Mouse (Mus musculus): ENCODE data around the gene M1ap. TPM values are rescaled to one million over a fixed set of nuclear protein-coding genes. Genes with fewer than 3 reads are reported as not detected.
A peak's percentile ranks its signal among the peaks of the same experiment; 100 is the strongest.

The M1ap gene
- total and polyA plus RNA-seq, 3 experiments = 6.2 to 6.3 TPM; not detected in 1

- Histone ChIP-seq H3K79me2 (ENCODE audit: control insufficient read depth, insufficient read depth, low read length, poor library complexity) (no peaks in the 10 kb centered on the region), H3K9me3 (replicated peaks; ENCODE audit: insufficient read depth, low read length) (no peaks in the 10 kb centered on the region), H3K27ac (ENCODE audit: control insufficient read depth, low read depth, low read length) (peak overlapping the region; percentile 53), H3K36me3 (ENCODE audit: control insufficient read depth in 1 of 2, insufficient read depth in 2 of 2, low read length in 2 of 2) (peaks cover 0 to 31% of the 10 kb centered on the region in 2 experiments; a peak in 2 of 4 replicates), H3K9ac (ENCODE audit: control insufficient read depth, low read depth, low read length, poor library complexity, severe bottlenecking) (peak overlapping the region; percentile 32), H3K4me3 (ENCODE audit: control insufficient read depth in 1 of 2, insufficient read depth in 1 of 2, low read depth in 2 of 2, low read length in 2 of 2) (peak overlapping the region in 1 of 2 experiments; percentile 41; a peak in 2 of 4 replicates), H3K4me1 (ENCODE audit: control insufficient read depth in 1 of 2, insufficient read depth in 2 of 2, low read length in 2 of 2) (peaks cover 14 to 45% of the 10 kb centered on the region in 2 experiments), H3K27me3 (ENCODE audit: control insufficient read depth in 1 of 2, insufficient read depth in 2 of 2, low read length in 2 of 2) (no peaks in the 10 kb centered on the region)
- DNase-seq (ENCODE audit: low read depth, low spot score) = peak; percentile 91
- no peak for TF ChIP-seq CHD1 (IDR thresholded peaks at IDR 0.05; ENCODE audit: low read depth, low read length)
- peak; percentile 19; the same call in 1 of the 2 replicates for TF ChIP-seq RCOR1 (IDR thresholded peaks at IDR 0.05; ENCODE audit: low read depth, low read length)
- 0 out of 4 replicates have a peak, but pooled peaks have one; percentile 8 to 18 for TF ChIP-seq EP300 (IDR thresholded peaks at IDR 0.05; ENCODE audit: low read depth in 1 of 2, low read length in 2 of 2)
- TF ChIP-seq NRF1 (IDR thresholded peaks at IDR 0.05; ENCODE audit: insufficient read depth, low read depth, low read length, poor library complexity, severe bottlenecking) = no peak
- TF ChIP-seq ETS1 (IDR thresholded peaks at IDR 0.05; ENCODE audit: low read depth, low read length) = peak; percentile 72
- TF ChIP-seq MXI1 (IDR thresholded peaks at IDR 0.05; ENCODE audit: low read depth, low read length) = peak; percentile 86
- peak; percentile 69 for TF ChIP-seq SIN3A (IDR thresholded peaks at IDR 0.05; ENCODE audit: low read length)
- TF ChIP-seq MAX (IDR thresholded peaks at IDR 0.05; ENCODE audit: low read length) = peak; percentile 78
- peak; percentile 82; the same call in 1 of the 2 replicates for TF ChIP-seq MYC (IDR thresholded peaks at IDR 0.05; ENCODE audit: low read depth, low read length)
These were observed 38.7 kb upstream of the M1ap start for GRCm38 (mm10) chr6:82908034-82908433.

DNA sequence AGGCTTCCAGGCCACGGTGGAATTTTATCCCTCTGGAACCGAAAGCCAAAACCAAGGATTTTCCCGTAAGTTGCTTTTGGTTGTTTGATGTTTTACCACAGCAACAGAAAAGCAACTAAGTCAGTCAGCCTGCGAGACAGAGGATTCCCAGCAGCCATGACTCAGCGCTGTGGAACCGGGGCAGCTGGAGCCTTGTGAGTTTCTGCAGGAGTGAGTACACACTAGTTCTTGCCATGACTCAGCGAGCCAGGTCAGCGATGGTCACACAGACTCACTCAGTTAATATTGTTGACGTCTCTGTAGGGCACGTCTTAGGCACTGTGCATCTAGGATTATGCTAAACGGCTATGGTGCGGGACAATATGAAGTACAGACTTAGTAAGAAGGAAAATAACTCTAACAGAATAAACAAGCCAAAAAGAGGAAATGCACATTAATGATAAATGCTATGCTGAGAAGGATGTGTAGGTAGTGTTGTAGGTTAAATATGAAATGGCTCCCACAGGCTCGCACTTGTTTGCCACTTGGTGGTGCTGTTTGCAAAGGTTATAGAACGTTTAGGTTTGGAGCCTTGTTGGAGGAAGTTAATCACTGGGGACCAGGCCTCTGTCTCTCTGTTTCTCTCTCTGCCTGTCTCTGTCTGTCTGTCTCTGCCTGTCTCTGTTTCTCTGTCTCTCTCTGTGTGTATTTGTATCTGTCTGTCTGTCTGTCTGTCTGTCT is 37.4 kb upstream of the M1ap start:
- DNase-seq (ENCODE audit: low read depth, low spot score) = peak; percentile 95
- no peaks in the 10 kb centered on the region for H3K27me3 ChIP-seq (ENCODE audit: control insufficient read depth in 1 of 2, insufficient read depth in 2 of 2, low read length in 2 of 2)
- TF ChIP-seq TBP (IDR thresholded peaks at IDR 0.05; ENCODE audit: low read depth, low read length) (peak; percentile 63; the same call in 1 of the 2 replicates), POLR2A (IDR thresholded peaks at IDR 0.05; ENCODE audit: control insufficient read depth in 1 of 2, insufficient read depth in 1 of 2, low read depth in 1 of 2, low read length in 2 of 2, poor library complexity in 1 of 2) (no peak; a peak in 1 of 4 replicates), MXI1 (IDR thresholded peaks at IDR 0.05; ENCODE audit: low read depth, low read length) (peak; percentile 62), NELFE (IDR thresholded peaks at IDR 0.05; ENCODE audit: low read depth, low read length) (0 out of 2 replicates have a peak, but pooled peaks have one; percentile 37), TAL1 (IDR thresholded peaks at IDR 0.05; ENCODE audit: low read length) (no peak; the same call in 1 of the 2 replicates), JUND (IDR thresholded peaks at IDR 0.05; ENCODE audit: low read depth, low read length) (no peak), ELF1 (IDR thresholded peaks at IDR 0.05; ENCODE audit: low read depth, low read length) (0 out of 2 replicates have a peak, but pooled peaks have one; percentile 28), GATA1 (IDR thresholded peaks at IDR 0.05; ENCODE audit: low read depth, low read length) (peak; percentile 52), TCF12 (IDR thresholded peaks at IDR 0.05; ENCODE audit: low read depth, low read length) (peak; percentile 13; the same call in 1 of the 2 replicates), USF1 (IDR thresholded peaks at IDR 0.05; ENCODE audit: low read depth, low read length) (no peak), ZKSCAN1 (IDR thresholded peaks at IDR 0.05; ENCODE audit: low read depth, low read length) (no peak), MAX (IDR thresholded peaks at IDR 0.05; ENCODE audit: low read length) (no peak; the same call in 1 of the 2 replicates), CHD2 (IDR thresholded peaks at IDR 0.05; ENCODE audit: low read length) (no peak), USF2 (IDR thresholded peaks at IDR 0.05; ENCODE audit: borderline replicate concordance in 1 of 2, insufficient read depth in 1 of 2, low read depth in 1 of 2, low read length in 2 of 2) (no peak), CHD1 (IDR thresholded peaks at IDR 0.05; ENCODE audit: low read depth, low read length) (no peak), POLR2AphosphoS2 (IDR thresholded peaks at IDR 0.05; ENCODE audit: low read length) (no peak), POLR2AphosphoS5 (IDR thresholded peaks at IDR 0.05; ENCODE audit: borderline replicate concordance, low read depth, low read length) (no peak), MEF2A (IDR thresholded peaks at IDR 0.05; ENCODE audit: extremely low read depth, insufficient replicate concordance, low read depth, low read length, poor library complexity, severe bottlenecking) (no peak), ZMIZ1 (IDR thresholded peaks at IDR 0.05; ENCODE audit: low read depth, low read length) (no peak), SIN3A (IDR thresholded peaks at IDR 0.05; ENCODE audit: low read length) (peak; percentile 9; the same call in 1 of the 2 replicates), E2F4 (IDR thresholded peaks at IDR 0.05; ENCODE audit: borderline replicate concordance, low read depth, low read length) (no peak), MAZ (IDR thresholded peaks at IDR 0.05; ENCODE audit: low read depth, low read length) (no peak), MAFK (IDR thresholded peaks at IDR 0.05; ENCODE audit: borderline replicate concordance, low read depth, low read length) (peak; percentile 47)

More for the DNA sequence above, 37.4 kb upstream of the M1ap start:
- Histone ChIP-seq H3K9me3 (replicated peaks; ENCODE audit: insufficient read depth, low read length) (no peaks in the 10 kb centered on the region), H3K4me3 (ENCODE audit: control insufficient read depth in 1 of 2, insufficient read depth in 1 of 2, low read depth in 2 of 2, low read length in 2 of 2) (peak overlapping the region; percentile 30 to 48), H3K36me3 (ENCODE audit: control insufficient read depth in 1 of 2, insufficient read depth in 2 of 2, low read length in 2 of 2) (peaks cover 0 to 30% of the 10 kb centered on the region in 2 experiments; a peak in 2 of 4 replicates), H3K79me2 (ENCODE audit: control insufficient read depth, insufficient read depth, low read length, poor library complexity) (no peaks in the 10 kb centered on the region), H3K27ac (ENCODE audit: control insufficient read depth, low read depth, low read length) (peak overlapping the region; percentile 81), H3K9ac (ENCODE audit: control insufficient read depth, low read depth, low read length, poor library complexity, severe bottlenecking) (peak overlapping the region; percentile 65), H3K4me1 (ENCODE audit: control insufficient read depth in 1 of 2, insufficient read depth in 2 of 2, low read length in 2 of 2) (peaks cover 11 to 55% of the 10 kb centered on the region in 2 experiments)

Measured in MEL (cell line).